Mouse (Mus musculus) limb, embryonic 15.5 days (tissue): Measurements from ENCODE around the gene Syn3. TPM values are rescaled to one million over a fixed set of nuclear protein-coding genes. Genes with fewer than 3 reads are reported as not detected.
A peak's percentile ranks its signal among the peaks of the same experiment; 100 is the strongest.

Experiments used
- ATAC-seq: fragments of 200-750 bp; cut with Nextera tagmentation; 2 replicates; pipeline ENCODE4 v1.8.0; 2017; ENCODE audit warnings: low read depth, moderate TSS enrichment; ENCODE audit not compliant: insufficient number of reproducible peaks, low FRiP score, low TSS enrichment
- H3K27ac ChIP-seq: fragments of 300-500 bp; sonication (generic); 2 replicates; pipeline ENCODE4 v1.5.1; 2015; ENCODE audit warnings: moderate library complexity, mild to moderate bottlenecking, inconsistent platforms
- H3K27me3 ChIP-seq: fragments of 300-500 bp; sonication (generic); 2 replicates; pipeline ENCODE4 v1.6.1; 2015; ENCODE audit warnings: inconsistent platforms
- H3K36me3 ChIP-seq: fragments of 300-500 bp; sonication (generic); 2 replicates; pipeline ENCODE4 v1.6.1; 2015; ENCODE audit warnings: inconsistent platforms
- H3K4me1 ChIP-seq: fragments of 300-500 bp; sonication (generic); 2 replicates; pipeline ENCODE4 v1.6.1; 2015; ENCODE audit warnings: inconsistent platforms
- H3K4me2 ChIP-seq: fragments of 300-500 bp; sonication (generic); 2 replicates; pipeline ENCODE4 v1.6.1; 2015; ENCODE audit warnings: mild to moderate bottlenecking, inconsistent platforms
- H3K4me3 ChIP-seq: fragments of 300-500 bp; sonication (generic); 2 replicates; pipeline ENCODE4 v1.5.1; 2015; ENCODE audit warnings: mild to moderate bottlenecking, inconsistent platforms
- H3K9ac ChIP-seq: fragments of 300-500 bp; sonication (generic); 2 replicates; pipeline ENCODE4 v1.6.1; 2015; ENCODE audit warnings: inconsistent platforms
- H3K9me3 ChIP-seq: fragments of 300-500 bp; sonication (generic); 2 replicates; pipeline ENCODE4 v1.6.1; 2016; ENCODE audit warnings: inconsistent platforms
- WGBS: fragments of 180-500 bp; shearing (Covaris S2); methylation state at CpG from one replicate; pipeline ENCODE4 v1.1.7; 2015; 5-methylcytosine and 5-hydroxymethylcytosine counted together
- polyA plus RNA-seq: library from polyadenylated mRNA; unstranded; fragments of >200 nt; fragmentation: Nextera tagmentation; extraction: Ambion mirVana; gene quantifications from 2 replicates; pipeline ENCODE4 v1.2.1, GENCODE M21; 2015

Syn3 gene
- polyA plus RNA-seq, 1 experiment from 2014 or later: 1.7 TPM

GRCm38 (mm10) chr10:86397577-86398346 lies 100.9 kb downstream of the Syn3 start:
- 0 out of 2 replicates have a peak, but pooled peaks have one; percentile 40 for ATAC-seq
- Histone ChIP-seq H3K4me1 (peaks cover 5% of the 10 kb centered on the region; the same call in 1 of the 2 replicates), H3K9ac (no peak overlapping the region), H3K27ac (no peak overlapping the region), H3K9me3 (0 out of 2 replicates have a peak, but pooled peaks cover 5% of the 10 kb centered on the region), H3K36me3 (no peaks in the 10 kb centered on the region), H3K4me3 (no peak overlapping the region), H3K27me3 (no peaks in the 10 kb centered on the region), H3K4me2 (no peak overlapping the region)
- WGBS: 36% methylated on average over 4 of the region's 4 CpGs

- Histone ChIP-seq H3K4me1 (peaks cover 4% of the 10 kb centered on the region; the same call in 1 of the 2 replicates), H3K9ac (no peak overlapping the region), H3K27ac (no peak overlapping the region), H3K27me3 (no peaks in the 10 kb centered on the region), H3K4me3 (no peak overlapping the region), H3K36me3 (no peaks in the 10 kb centered on the region), H3K4me2 (no peak overlapping the region), H3K9me3 (0 out of 2 replicates have a peak, but pooled peaks cover 5% of the 10 kb centered on the region)
- no peak for ATAC-seq
- whole genome bisulfite sequencing: 86% methylated on average over 3 of the region's 3 CpGs
Measured at GRCm38 (mm10) chr10:86392399-86392798, 106.3 kb downstream of the Syn3 start.

GRCm38 (mm10) chr10:86389913-86390312 lies 108.8 kb downstream of the Syn3 start:
- no peak for ATAC-seq
- H3K27me3 ChIP-seq: no peaks in the 10 kb centered on the region
- H3K9me3 ChIP-seq: 0 out of 2 replicates have a peak, but pooled peaks cover 5% of the 10 kb centered on the region
- WGBS: 41% methylated on average over 2 of the region's 2 CpGs
- H3K4me2 ChIP-seq: no peak overlapping the region
- peaks cover 4% of the 10 kb centered on the region; the same call in 1 of the 2 replicates for H3K4me1 ChIP-seq
- no peaks in the 10 kb centered on the region for H3K36me3 ChIP-seq
- no peak overlapping the region for H3K27ac ChIP-seq
- no peak overlapping the region for H3K4me3 ChIP-seq
- H3K9ac ChIP-seq: no peak overlapping the region

GRCm38 (mm10) chr10:86389357-86389756 lies 109.3 kb downstream of the Syn3 start:
- H3K27ac ChIP-seq: no peak overlapping the region
- no peak overlapping the region for H3K4me3 ChIP-seq
- WGBS: 80% methylated on average over 3 of the region's 3 CpGs
- ATAC-seq: no peak
- H3K36me3 ChIP-seq: no peaks in the 10 kb centered on the region
- H3K9ac ChIP-seq: no peak overlapping the region
- no peaks in the 10 kb centered on the region for H3K27me3 ChIP-seq
- H3K9me3 ChIP-seq: no peaks in the 10 kb centered on the region
- peaks cover 4% of the 10 kb centered on the region; the same call in 1 of the 2 replicates for H3K4me1 ChIP-seq
- H3K4me2 ChIP-seq: no peak overlapping the region

GRCm38 (mm10) chr10:86388803-86389202 lies 109.9 kb downstream of the Syn3 start:
- ATAC-seq: no peak
- H3K36me3 ChIP-seq: no peaks in the 10 kb centered on the region
- 79% methylated on average over 6 of the region's 6 CpGs for WGBS

GRCm38 (mm10) chr10:86387821-86388440 lies 110.8 kb downstream of the Syn3 start:
- ATAC-seq: no peak
- Histone ChIP-seq H3K9ac (no peak overlapping the region), H3K4me3 (no peak overlapping the region), H3K4me1 (peaks cover 4% of the 10 kb centered on the region; the same call in 1 of the 2 replicates), H3K36me3 (no peaks in the 10 kb centered on the region), H3K9me3 (no peaks in the 10 kb centered on the region), H3K27ac (no peak overlapping the region), H3K27me3 (no peaks in the 10 kb centered on the region), H3K4me2 (no peak overlapping the region)
- WGBS: 61% methylated on average over 5 of the region's 5 CpGs

More at GRCm38 (mm10) chr10:86388803-86389202, 109.9 kb downstream of the Syn3 start:
- peaks cover 4% of the 10 kb centered on the region; the same call in 1 of the 2 replicates for H3K4me1 ChIP-seq
- H3K4me3 ChIP-seq: no peak overlapping the region
- H3K4me2 ChIP-seq: no peak overlapping the region
- H3K9me3 ChIP-seq: no peaks in the 10 kb centered on the region
- no peaks in the 10 kb centered on the region for H3K27me3 ChIP-seq
- H3K27ac ChIP-seq: no peak overlapping the region
- H3K9ac ChIP-seq: no peak overlapping the region

- ATAC-seq: no peak
Measured at GRCm38 (mm10) chr10:86386232-86386631, 112.5 kb downstream of the Syn3 start.

GRCm38 (mm10) chr10:86385656-86386055 lies 113.0 kb downstream of the Syn3 start:
- Histone ChIP-seq H3K27ac (no peak overlapping the region), H3K4me2 (no peak overlapping the region), H3K36me3 (no peaks in the 10 kb centered on the region), H3K27me3 (no peaks in the 10 kb centered on the region), H3K4me3 (no peak overlapping the region), H3K9ac (no peak overlapping the region), H3K4me1 (peaks cover 4% of the 10 kb centered on the region; the same call in 1 of the 2 replicates), H3K9me3 (no peaks in the 10 kb centered on the region)
- ATAC-seq: no peak
- WGBS: 56% methylated on average over 4 of the region's 4 CpGs

More at GRCm38 (mm10) chr10:86386232-86386631, 112.5 kb downstream of the Syn3 start:
- Histone ChIP-seq H3K9ac (no peak overlapping the region), H3K9me3 (no peaks in the 10 kb centered on the region), H3K4me1 (peaks cover 4% of the 10 kb centered on the region; the same call in 1 of the 2 replicates), H3K27me3 (no peaks in the 10 kb centered on the region), H3K4me2 (no peak overlapping the region), H3K27ac (no peak overlapping the region), H3K4me3 (no peak overlapping the region), H3K36me3 (no peaks in the 10 kb centered on the region)
- whole genome bisulfite sequencing: 75% methylated on average over 4 of the region's 4 CpGs

GRCm38 (mm10) chr10:86384655-86385054 lies 114.0 kb downstream of the Syn3 start:
- H3K27me3 ChIP-seq: no peaks in the 10 kb centered on the region
- H3K36me3 ChIP-seq: no peaks in the 10 kb centered on the region
- 94% methylated on average over 2 of the region's 2 CpGs for WGBS
- peaks cover 4% of the 10 kb centered on the region; the same call in 1 of the 2 replicates for H3K4me1 ChIP-seq
- no peak overlapping the region for H3K9ac ChIP-seq
- no peak overlapping the region for H3K4me2 ChIP-seq
- no peaks in the 10 kb centered on the region for H3K9me3 ChIP-seq
- H3K4me3 ChIP-seq: no peak overlapping the region
- no peak overlapping the region for H3K27ac ChIP-seq
- ATAC-seq: no peak

- H3K9ac ChIP-seq: no peak overlapping the region
- no peak for ATAC-seq
- H3K27me3 ChIP-seq: no peaks in the 10 kb centered on the region
- no peak overlapping the region for H3K4me2 ChIP-seq
- WGBS: 30% methylated on average over 2 of the region's 2 CpGs
- H3K36me3 ChIP-seq: no peaks in the 10 kb centered on the region
- H3K9me3 ChIP-seq: no peaks in the 10 kb centered on the region
- no peaks in the 10 kb centered on the region for H3K4me1 ChIP-seq
- no peak overlapping the region for H3K4me3 ChIP-seq
- H3K27ac ChIP-seq: no peak overlapping the region
Measured at GRCm38 (mm10) chr10:86381922-86382260, 116.8 kb downstream of the Syn3 start.

- Histone ChIP-seq H3K36me3 (no peaks in the 10 kb centered on the region), H3K4me1 (peaks cover 4% of the 10 kb centered on the region), H3K27me3 (no peaks in the 10 kb centered on the region), H3K4me3 (no peak overlapping the region), H3K27ac (no peak overlapping the region), H3K9me3 (no peaks in the 10 kb centered on the region), H3K4me2 (no peak overlapping the region), H3K9ac (no peak overlapping the region)
- WGBS: 55% methylated on average over 9 of the region's 9 CpGs
- no peak for ATAC-seq
Measured at GRCm38 (mm10) chr10:86381150-86381921, 117.4 kb downstream of the Syn3 start.
